Mouse (Mus musculus): ENCODE measurements around the gene Tdrd7. TPM values are rescaled to one million over a fixed set of nuclear protein-coding genes. Genes with fewer than 3 reads are reported as not detected.
A peak's percentile ranks its signal among the peaks of the same experiment; 100 is the strongest.

The Tdrd7 gene
- 10 to 100 TPM; 11.2 to 12.6 TPM for total RNA-seq (2021)
- polyA plus RNA-seq (2012; rRNA removed) = 6.2 and 11.4 TPM in 2 replicates
- long read RNA-seq, transcript Tdrd7-201 (17 exons, 3,716 nt) = major isoform, 9 of 16 reads
- long read RNA-seq, partial matches to known transcripts = 3 of 16 reads
- long read RNA-seq, other reads (novel, unspliced or antisense) = 4 of 16 reads

DNA sequence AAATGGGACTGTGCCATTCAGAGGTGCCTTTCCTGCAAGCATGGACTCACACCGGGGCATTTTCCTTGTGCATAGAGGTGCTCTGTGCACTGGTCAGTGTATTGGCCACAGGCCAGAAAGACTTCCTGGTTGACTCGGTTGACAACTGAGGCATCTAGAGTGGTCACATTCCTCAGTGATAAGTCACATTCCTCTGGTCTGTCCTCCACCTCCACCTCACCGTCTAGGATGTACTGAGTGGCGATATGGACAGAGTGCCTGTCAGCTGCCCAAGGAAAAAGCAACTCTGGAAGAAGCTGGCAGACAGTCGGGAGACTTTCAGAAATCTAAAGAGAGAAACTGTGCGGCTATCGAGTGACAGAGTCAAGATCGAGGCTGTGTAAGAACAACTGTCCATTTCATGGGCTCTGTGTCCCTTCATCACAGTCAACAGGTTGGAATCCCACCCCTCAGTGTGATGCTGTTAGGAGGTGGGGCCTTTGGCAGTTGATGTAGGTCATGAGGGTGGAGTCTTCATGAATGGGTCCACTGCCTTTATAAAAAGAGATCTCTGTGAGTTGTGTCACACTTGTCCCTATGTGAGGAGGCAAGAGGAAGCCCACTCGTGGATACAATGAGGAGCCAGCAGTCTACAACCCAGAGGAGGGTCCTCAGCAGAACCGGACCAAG, at the start of gene Tdrd7:
Gene Tdrd7 (plus strand): TSS at position 564 of the 669 bp plus-strand sequence.
- intact Hi-C loops (cut with DNase I) = no loop called here
- peaks cover 5% of the 10 kb centered on the region; the same call in 1 of the 2 replicates for H3K36me3 ChIP-seq (ENCODE audit: control insufficient read depth, insufficient read depth, low read length)
- peak within 1 kb of the TSS; percentile 68 for H3K27ac ChIP-seq
- H3K27me3 ChIP-seq (ENCODE audit: control insufficient read depth, insufficient read depth, low read length) = no peaks in the 10 kb centered on the region
- H3K4me1 ChIP-seq (ENCODE audit: control insufficient read depth, insufficient read depth, low read length) = peaks cover 23% of the 10 kb centered on the region
- H3K9ac ChIP-seq (ENCODE audit: low read depth, low read length) = peak within 1 kb of the TSS; percentile 14; the same call in 1 of the 2 replicates
- 20% methylated on average over 10 of the region's 10 CpGs for WGBS
- peak within 1 kb of the TSS; percentile 28 for H3K4me3 ChIP-seq
- no peak for TF ChIP-seq POLR2A (IDR thresholded peaks at IDR 0.05; ENCODE audit: insufficient read depth, low read depth, low read length)
- no peak for TF ChIP-seq CTCF (IDR thresholded peaks at IDR 0.05)
- no peak for TF ChIP-seq EP300 (IDR thresholded peaks at IDR 0.05; ENCODE audit: insufficient read depth, low read depth, low read length)
- H3K79me2 ChIP-seq (replicated peaks; ENCODE audit: control insufficient read depth, insufficient read depth, low read length) = no peaks in the 10 kb centered on the region
- DNase-seq = peak in 1 of 2 experiments; percentile 24

DNA sequence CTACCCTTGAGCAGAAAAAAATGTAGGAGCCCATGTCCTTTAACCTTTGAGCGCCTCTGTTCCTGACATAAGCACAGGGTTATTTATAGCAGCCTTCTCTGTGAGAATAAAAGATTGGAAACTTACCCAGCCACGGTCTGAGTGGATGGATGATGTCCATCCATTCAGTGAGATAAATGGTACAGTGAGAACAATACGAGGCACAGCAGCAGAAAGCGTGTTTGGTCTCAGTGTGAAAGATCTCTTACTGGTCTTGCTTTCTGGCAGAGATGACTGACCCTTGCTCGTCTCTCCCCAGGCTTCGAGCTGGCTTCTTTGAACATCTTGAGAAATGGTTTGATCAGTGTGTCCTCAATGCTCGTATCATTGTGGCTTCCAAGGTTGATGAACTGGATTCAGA, 48.0 kb upstream of the Tdrd7 start:
- no peak for DNase-seq
- H3K79me2 ChIP-seq (replicated peaks; ENCODE audit: control insufficient read depth, insufficient read depth, low read length) = no peaks in the 10 kb centered on the region
- no peak overlapping the region for H3K4me3 ChIP-seq
- H3K9ac ChIP-seq (ENCODE audit: low read depth, low read length) = no peak overlapping the region
- H3K4me1 ChIP-seq (ENCODE audit: control insufficient read depth, insufficient read depth, low read length) = no peaks in the 10 kb centered on the region
- TF ChIP-seq CTCF (IDR thresholded peaks at IDR 0.05) (no peak), POLR2A (IDR thresholded peaks at IDR 0.05; ENCODE audit: insufficient read depth, low read depth, low read length) (no peak), EP300 (IDR thresholded peaks at IDR 0.05; ENCODE audit: insufficient read depth, low read depth, low read length) (no peak)
- intact Hi-C loops (cut with DNase I) = no loop called here
- H3K27me3 ChIP-seq (ENCODE audit: control insufficient read depth, insufficient read depth, low read length) = no peaks in the 10 kb centered on the region
- no peak overlapping the region for H3K27ac ChIP-seq
- 39% methylated on average over 7 of the region's 7 CpGs for WGBS
- H3K36me3 ChIP-seq (ENCODE audit: control insufficient read depth, insufficient read depth, low read length) = no peaks in the 10 kb centered on the region

DNA sequence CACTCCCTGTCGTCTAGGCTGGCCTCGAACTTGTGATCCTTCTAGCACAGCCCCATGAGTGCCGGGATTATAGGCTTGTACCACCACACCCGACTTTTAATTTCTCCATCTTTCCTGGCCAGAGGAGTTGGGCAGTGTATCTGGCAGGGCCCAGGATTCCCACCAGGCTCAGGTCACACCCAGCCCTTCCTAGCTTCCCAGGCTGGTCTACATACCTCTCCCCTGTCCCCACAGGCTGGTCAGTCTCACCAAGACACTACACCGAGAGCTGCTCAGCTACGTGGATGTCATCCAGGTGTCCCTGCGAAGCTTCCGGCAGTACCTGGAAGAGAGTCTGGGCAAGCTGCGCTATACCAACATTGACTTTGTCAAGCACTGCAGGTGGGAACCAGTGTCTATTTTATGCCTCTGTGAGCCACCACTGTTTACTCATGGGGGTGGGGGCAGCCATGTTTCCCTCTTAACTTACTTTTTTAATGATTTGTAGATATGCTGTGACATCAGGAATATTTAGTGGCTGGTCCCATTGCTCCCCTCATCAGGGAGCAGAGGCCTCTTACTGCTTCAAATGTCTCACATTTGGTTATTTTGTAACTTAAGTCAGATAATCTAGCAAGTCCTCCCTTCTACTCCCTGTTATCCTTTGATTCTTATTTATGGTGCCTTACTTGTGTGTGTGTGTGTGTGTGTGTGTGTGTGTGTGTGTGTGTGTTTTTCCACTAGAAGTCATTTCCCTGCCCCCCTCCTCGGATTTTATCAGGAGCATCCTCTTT, 43.3 kb upstream of the Tdrd7 start:
- Histone ChIP-seq H3K27me3 (ENCODE audit: control insufficient read depth, insufficient read depth, low read length) (no peaks in the 10 kb centered on the region), H3K4me3 (no peak overlapping the region), H3K4me1 (ENCODE audit: control insufficient read depth, insufficient read depth, low read length) (no peaks in the 10 kb centered on the region), H3K27ac (no peak overlapping the region), H3K79me2 (replicated peaks; ENCODE audit: control insufficient read depth, insufficient read depth, low read length) (no peaks in the 10 kb centered on the region), H3K9ac (ENCODE audit: low read depth, low read length) (no peak overlapping the region), H3K36me3 (ENCODE audit: control insufficient read depth, insufficient read depth, low read length) (no peaks in the 10 kb centered on the region)
- intact Hi-C loops (cut with DNase I) = no loop called here
- TF ChIP-seq CTCF (IDR thresholded peaks at IDR 0.05) (no peak), POLR2A (IDR thresholded peaks at IDR 0.05; ENCODE audit: insufficient read depth, low read depth, low read length) (no peak), EP300 (IDR thresholded peaks at IDR 0.05; ENCODE audit: insufficient read depth, low read depth, low read length) (no peak)
- 85% methylated on average over 10 of the region's 10 CpGs for WGBS
- no peak for DNase-seq

- no peak for DNase-seq
- intact Hi-C loops (cut with DNase I) = no loop called here
- Histone ChIP-seq H3K4me1 (ENCODE audit: control insufficient read depth, insufficient read depth, low read length) (no peaks in the 10 kb centered on the region), H3K79me2 (replicated peaks; ENCODE audit: control insufficient read depth, insufficient read depth, low read length) (no peaks in the 10 kb centered on the region), H3K27me3 (ENCODE audit: control insufficient read depth, insufficient read depth, low read length) (no peaks in the 10 kb centered on the region), H3K27ac (no peak overlapping the region), H3K4me3 (no peak overlapping the region), H3K36me3 (ENCODE audit: control insufficient read depth, insufficient read depth, low read length) (no peaks in the 10 kb centered on the region), H3K9ac (ENCODE audit: low read depth, low read length) (no peak overlapping the region)
- TF ChIP-seq EP300 (IDR thresholded peaks at IDR 0.05; ENCODE audit: insufficient read depth, low read depth, low read length) (no peak), CTCF (IDR thresholded peaks at IDR 0.05) (no peak), POLR2A (IDR thresholded peaks at IDR 0.05; ENCODE audit: insufficient read depth, low read depth, low read length) (no peak)
- 81% methylated on average over 4 of the region's 4 CpGs for WGBS
Observed at GRCm38 (mm10) chr4:45924011-45924410, 41.1 kb upstream of the Tdrd7 start.

- Histone ChIP-seq H3K27ac (no peak overlapping the region), H3K9ac (ENCODE audit: low read depth, low read length) (no peak overlapping the region), H3K36me3 (ENCODE audit: control insufficient read depth, insufficient read depth, low read length) (no peaks in the 10 kb centered on the region), H3K27me3 (ENCODE audit: control insufficient read depth, insufficient read depth, low read length) (no peaks in the 10 kb centered on the region), H3K4me3 (no peak overlapping the region), H3K79me2 (replicated peaks; ENCODE audit: control insufficient read depth, insufficient read depth, low read length) (no peaks in the 10 kb centered on the region), H3K4me1 (ENCODE audit: control insufficient read depth, insufficient read depth, low read length) (no peaks in the 10 kb centered on the region)
- intact Hi-C loops (cut with DNase I) = no loop called here
- no peak for TF ChIP-seq POLR2A (IDR thresholded peaks at IDR 0.05; ENCODE audit: insufficient read depth, low read depth, low read length)
- TF ChIP-seq EP300 (IDR thresholded peaks at IDR 0.05; ENCODE audit: insufficient read depth, low read depth, low read length) = no peak
- TF ChIP-seq CTCF (IDR thresholded peaks at IDR 0.05) = no peak
- DNase-seq = no peak
- WGBS = 74% methylated on average over 4 of the region's 4 CpGs
Observed at GRCm38 (mm10) chr4:45928561-45928960, 36.6 kb upstream of the Tdrd7 start.

Measured in heart, adult 2 months (tissue).